Mouse (Mus musculus) embryo, embryonic 9.5 days (tissue): ENCODE results near the gene Pnp.
"Not testable (repeated sequence)": the region's sequence is repeated elsewhere in the genome, so short reads cannot be mapped to it uniquely, and the experiment has no call there.

ENCODE experiments used
- DNase-seq: peaks from one replicate; pipeline ENCODE4 v3.0.0-alpha.2; 2017; ENCODE audit errors: extremely low spot score

The Pnp gene

GRCm38 (mm10) chr14:50975001-50975400 lies 44.1 kb downstream of the Pnp start:
- DNase-seq: no peak

- DNase-seq: peak; percentile 44
These were observed 45.8 kb downstream of the Pnp start for GRCm38 (mm10) chr14:50976674-50977073.

- DNase-seq: not testable (repeated sequence)
These were observed 47.6 kb downstream of the Pnp start for GRCm38 (mm10) chr14:50978451-50978850.

- no peak for DNase-seq
These were observed 48.7 kb downstream of the Pnp start for GRCm38 (mm10) chr14:50979631-50980030.

GRCm38 (mm10) chr14:50981207-50981606 lies 50.3 kb downstream of the Pnp start:
- DNase-seq: no peak

- no peak for DNase-seq
These were observed 51.0 kb downstream of the Pnp start for GRCm38 (mm10) chr14:50981837-50982236.

GRCm38 (mm10) chr14:50987668-50988067 lies 56.8 kb downstream of the Pnp start:
- DNase-seq: no peak

- DNase-seq: no peak
These were observed 60.2 kb downstream of the Pnp start for GRCm38 (mm10) chr14:50991037-50991436.

- DNase-seq: no peak
These were observed 66.2 kb downstream of the Pnp start for GRCm38 (mm10) chr14:50997088-50997487.

GRCm38 (mm10) chr14:50997999-50998666 lies 67.3 kb downstream of the Pnp start:
- DNase-seq: no peak

GRCm38 (mm10) chr14:51007152-51007801 lies 76.4 kb downstream of the Pnp start, which contains the start of gene Rnase10:
Gene Rnase10 (plus strand): TSS chr14:51007751.
- DNase-seq: no peak

- DNase-seq: no peak
These were observed 77.2 kb downstream of the Pnp start for GRCm38 (mm10) chr14:51007914-51008713.

- no peak for DNase-seq
These were observed 77.9 kb downstream of the Pnp start for GRCm38 (mm10) chr14:51008781-51009180.

- no peak for DNase-seq
These were observed 78.7 kb downstream of the Pnp start for GRCm38 (mm10) chr14:51009572-51009971.

GRCm38 (mm10) chr14:51014724-51015123 lies 83.8 kb downstream of the Pnp start:
- not testable (repeated sequence) for DNase-seq
